Mouse (Mus musculus) mesoderm, embryonic 11.5 days (tissue): Measurements from ENCODE around the gene Casc1.

Experiments
- DNase-seq: peaks from one replicate; pipeline ENCODE4 v3.0.0-alpha.2; 2012; ENCODE audit warnings: low read depth, low spot score

The Casc1 gene

GRCm38 (mm10) chr6:145210816-145211338 is at the start of gene Casc1, which contains the start of gene Etfrf1:
Casc1 (minus strand) TSS chr6:145211005.
Etfrf1 (plus strand) TSS chr6:145211134.
- DNase-seq, result peak; percentile 99

GRCm38 (mm10) chr6:145256701-145257073 is 45.9 kb upstream of the Casc1 start:
- no peak for DNase-seq

- DNase-seq, result no peak
Measured at GRCm38 (mm10) chr6:145255952-145256700, 45.3 kb upstream of the Casc1 start.

- no peak for DNase-seq
Measured at GRCm38 (mm10) chr6:145250820-145251219, 40.0 kb upstream of the Casc1 start.

DNA sequence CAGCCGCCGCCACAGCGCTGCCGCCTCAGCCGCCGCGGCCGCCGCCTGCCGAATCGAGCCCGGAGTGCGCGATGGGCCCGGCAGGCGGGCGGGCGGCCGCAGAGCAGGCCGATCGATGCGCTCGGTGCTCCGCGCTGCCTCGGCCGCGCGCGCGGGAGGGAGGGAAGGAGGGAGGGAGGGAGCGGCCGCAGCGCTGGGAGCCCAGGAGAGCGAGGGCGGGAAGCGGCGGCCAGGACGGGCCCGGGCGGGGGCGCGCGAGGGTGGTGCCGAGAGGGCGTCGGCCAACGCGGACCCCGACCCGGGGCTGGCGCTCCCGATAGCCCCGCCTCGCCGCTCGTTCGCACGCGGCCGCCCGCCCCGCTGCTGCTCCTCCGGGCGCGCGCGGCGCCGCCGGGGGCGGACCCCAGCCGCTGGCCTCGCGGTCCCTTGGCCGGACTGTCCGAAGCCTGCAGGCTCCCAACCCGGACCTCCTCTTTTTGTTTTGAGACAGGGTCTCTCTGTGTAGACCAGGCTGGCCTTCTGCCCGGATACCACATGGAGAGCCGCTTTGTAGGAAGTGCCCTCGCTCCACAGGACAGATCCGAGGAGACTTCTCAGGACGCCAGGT is 39.5 kb upstream of the Casc1 start, which contains the start of gene Kras:
Kras (minus strand) TSS at position 55 of the 607 bp plus-strand sequence.
- DNase-seq, result peak; percentile 96

GRCm38 (mm10) chr6:145249291-145250184 is 38.7 kb upstream of the Casc1 start:
- DNase-seq, result peak; percentile 41

DNA sequence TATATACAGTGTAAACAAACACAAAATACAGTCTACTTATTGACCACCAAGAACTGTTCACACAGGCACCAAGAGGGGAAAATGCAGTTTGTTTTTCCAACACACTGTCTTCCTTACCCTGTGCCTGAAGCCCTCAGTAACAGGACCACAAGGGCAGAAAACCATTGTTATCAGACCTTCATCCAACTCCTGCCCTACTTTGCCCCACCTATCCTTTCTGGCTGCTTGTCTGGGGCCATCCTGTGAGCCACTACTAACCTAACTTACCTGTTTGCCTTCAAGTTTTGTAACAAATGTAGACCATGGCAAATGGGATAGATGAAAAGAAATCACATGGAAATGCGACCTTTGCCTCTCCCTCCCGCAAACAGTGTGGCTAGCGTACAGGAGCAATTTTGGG is 37.1 kb upstream of the Casc1 start:
- DNase-seq, result no peak

DNA sequence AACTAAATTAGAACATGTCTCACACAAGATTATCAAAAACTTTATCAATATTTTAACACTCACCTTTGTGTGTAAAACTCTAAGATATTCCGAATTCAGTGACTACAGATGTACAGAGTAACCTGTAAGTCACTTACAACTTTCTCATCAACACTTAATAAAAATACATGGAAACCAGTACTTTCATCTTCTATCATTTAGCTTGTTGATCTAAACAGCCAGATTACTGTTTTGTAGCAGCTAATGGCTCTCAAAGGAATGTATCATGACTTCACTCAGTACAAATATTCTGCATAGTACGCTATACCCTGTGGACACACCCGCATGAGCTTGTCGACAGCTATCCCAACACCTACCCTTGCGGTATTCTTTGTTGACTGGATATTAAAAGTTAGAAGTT is 36.0 kb upstream of the Casc1 start:
- DNase-seq, result no peak

GRCm38 (mm10) chr6:145242521-145242920 is 31.7 kb upstream of the Casc1 start:
- DNase-seq, result no peak

DNA sequence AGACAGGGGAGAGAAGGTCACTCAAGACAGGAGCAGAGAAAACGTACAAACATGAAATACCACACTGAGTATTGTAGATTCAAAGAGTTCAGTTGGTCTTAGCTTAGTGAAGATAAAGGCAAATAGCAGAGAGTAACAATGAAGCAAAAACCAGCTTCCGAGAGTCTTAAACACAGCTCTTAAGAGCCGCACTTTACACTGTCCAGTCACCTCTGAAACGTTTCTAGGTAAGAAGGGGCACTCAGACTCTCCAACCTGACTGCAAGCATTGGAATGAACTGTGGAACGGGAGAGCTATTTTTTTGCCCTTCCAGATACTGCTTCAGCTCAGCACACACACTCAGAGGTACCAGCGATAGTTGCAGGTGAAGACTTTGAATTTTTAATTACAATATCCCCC is 29.5 kb upstream of the Casc1 start:
- no peak for DNase-seq

GRCm38 (mm10) chr6:145237148-145237547 is 26.3 kb upstream of the Casc1 start:
- DNase-seq, result no peak

DNA sequence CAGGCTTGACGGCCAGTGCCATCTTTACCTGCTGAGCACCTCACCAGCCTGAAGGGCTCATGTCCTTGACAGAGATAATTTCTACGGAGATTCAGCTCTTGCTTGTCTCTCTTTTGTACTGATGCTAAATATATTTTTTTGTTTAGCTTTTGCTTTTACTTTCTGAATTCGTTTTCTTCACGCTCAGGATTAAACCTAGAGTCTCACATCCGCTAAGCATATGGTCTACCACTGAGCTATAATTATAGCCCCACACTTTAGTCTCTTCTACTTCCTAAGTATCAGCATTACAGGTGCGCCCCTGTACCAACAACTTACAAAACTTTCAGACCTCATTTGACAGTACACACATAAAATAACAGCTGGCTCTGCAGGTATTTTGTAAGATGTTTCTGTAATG is 24.6 kb upstream of the Casc1 start:
- no peak for DNase-seq

DNA sequence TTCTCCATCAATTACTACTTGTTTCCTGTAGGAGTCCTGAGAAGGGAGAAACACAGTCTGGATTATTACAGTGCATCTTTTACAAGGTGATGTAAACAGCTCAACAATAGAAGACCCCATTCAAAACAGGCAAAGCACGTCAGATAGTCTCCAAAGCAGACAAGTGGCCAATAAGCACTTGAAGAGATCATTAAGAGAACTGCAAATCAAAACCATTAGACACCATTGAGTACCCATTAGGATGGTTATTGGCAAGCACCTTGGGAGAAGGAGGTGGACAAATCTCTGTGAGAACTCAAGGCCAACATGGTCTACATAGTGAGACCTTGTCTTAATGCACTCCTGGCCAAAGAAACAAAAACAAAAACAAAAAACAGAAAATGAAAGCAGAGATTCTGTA is 23.6 kb upstream of the Casc1 start:
- DNase-seq, result no peak

DNA sequence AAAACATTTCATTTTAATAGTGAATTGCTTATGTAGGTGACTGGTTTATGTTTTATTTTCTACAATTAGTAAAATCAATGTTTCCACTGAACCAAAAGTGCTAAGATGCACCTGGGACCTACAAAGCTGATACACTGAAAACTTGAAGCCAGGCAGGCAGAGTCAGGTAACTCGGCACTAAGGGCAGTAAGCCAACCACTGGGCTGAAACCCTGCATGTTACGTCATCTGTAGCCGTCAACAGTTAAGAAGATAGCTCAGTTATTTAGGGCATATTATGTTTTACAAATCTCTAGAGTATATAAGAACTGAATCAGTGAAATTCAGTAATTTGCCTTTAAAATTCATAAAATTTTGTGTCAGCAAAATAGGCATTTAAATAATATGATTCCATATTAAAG is 15.5 kb upstream of the Casc1 start:
- DNase-seq, result no peak

- no peak for DNase-seq
Measured at GRCm38 (mm10) chr6:145224246-145224645, 13.4 kb upstream of the Casc1 start.

DNA sequence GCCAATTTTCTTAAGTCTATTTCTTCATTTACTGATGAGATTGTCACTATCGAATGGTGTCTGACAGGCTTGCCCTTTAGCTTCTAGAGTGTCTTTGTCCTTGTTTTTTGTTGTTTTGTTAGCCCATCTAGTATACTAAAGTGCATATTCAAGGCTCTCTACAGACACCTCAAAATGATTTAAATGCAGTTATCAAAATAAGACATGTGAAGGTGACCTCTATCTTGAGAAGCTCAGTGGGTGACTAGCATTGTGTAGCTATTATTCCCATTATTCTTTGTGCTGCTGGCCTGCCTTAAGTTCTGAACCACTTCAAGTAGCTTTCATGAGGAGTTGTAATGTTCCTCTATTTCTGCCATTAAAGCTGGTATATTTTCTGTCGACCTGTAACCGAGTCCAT is 5.0 kb upstream of the Casc1 start:
- DNase-seq, result no peak

- no peak for DNase-seq
Measured at GRCm38 (mm10) chr6:145213916-145214315, 3.1 kb upstream of the Casc1 start.

DNA sequence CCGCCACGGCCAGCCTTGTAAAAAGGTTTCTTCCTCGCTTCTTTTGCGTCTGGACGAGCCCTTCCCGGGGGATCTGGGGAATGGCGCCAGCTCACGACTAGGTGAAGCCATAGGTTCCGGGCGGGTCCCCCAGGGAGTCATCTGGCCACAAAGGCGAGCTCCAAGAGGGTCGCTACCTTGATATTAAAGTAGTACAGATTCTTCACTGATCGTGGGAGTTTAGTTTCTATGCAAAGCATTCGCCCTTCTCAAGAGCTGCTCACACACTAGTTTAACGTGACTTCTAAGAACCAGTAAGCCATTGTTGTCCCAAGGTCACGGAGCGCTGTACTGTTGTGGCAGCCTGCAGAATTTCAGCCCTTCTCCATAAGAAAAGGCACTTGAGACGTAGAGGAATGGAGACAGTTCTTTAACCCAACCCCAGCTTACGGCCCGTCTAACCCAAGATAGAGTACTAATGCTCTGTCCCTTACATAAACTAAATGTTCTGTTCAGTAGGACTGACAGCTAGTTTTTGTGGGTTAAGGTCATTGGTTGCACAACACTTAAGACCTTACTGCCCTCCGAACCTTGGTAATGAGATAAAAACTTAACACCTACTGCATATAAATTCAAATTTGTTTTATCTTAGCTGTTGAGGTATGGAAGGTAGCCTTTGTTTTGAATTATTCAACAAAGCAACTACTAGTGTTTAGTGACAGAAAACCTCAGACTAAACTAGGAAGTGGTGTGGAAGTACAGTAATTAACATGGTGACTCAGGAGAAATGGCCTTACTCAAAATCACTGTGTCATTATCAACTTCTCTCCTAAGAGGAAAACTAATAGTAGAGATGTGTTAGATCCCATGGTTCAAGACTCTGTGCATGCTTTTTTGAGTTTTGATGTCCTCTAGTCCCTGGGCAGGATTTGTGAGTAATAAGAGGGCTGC is 836 bp upstream of the Casc1 start:
- DNase-seq, result no peak

DNA sequence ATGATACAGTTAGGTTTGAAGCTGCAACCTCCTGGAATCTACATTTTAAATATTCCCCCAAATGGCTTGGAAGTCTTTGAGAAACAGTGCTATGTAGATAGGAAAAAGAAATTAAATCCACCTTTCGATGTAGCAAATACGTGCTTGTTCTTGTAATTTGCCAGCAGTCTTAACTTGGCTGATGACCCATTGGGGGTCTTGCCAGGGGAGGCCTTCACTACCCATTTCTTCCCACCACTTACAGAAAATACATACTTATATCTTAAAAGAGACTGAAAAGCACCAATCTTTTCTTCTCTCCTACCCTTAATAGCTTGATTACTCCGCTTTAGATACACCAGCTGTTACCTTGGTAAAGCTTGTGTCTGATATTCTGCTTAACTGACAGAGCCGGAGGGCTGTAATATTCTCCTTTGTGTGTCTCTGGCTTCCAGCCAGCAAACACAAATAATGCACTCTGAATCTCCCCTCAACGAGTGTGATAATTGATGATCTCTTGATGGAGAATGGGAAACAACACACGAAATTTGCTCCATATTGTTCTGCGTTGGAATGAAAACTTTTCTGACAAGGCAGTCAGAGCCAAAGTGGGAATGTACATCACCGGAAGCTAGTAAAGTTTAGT is 637 bp downstream of the Casc1 start:
- no peak for DNase-seq

DNA sequence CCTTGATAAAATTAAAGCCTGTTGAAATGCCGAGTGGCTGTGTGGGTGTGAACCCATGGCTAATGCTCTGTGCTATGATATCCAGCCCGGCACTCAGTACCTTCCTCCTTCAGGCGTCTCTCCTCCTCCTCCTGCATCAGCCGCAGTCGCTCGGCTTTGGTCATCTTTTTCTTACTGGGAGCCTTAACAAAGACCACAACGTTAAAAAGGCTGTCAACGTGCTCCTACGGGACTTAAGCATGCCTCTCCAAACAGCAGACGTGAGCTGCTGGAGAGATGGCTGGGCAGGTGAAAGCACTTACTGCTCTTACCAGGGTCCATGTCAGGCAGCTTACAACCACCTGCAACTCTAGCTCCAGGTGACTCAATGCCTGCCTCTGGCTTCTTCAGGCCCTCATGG is 5.7 kb downstream of the Casc1 start:
- DNase-seq, result no peak

- DNase-seq, result no peak
Measured at GRCm38 (mm10) chr6:145204440-145204839, 6.4 kb downstream of the Casc1 start.
